Comparison of ENCODE assay signal across 14 mouse cellular contexts in genomic region chr5:72502778-72503177, GRCm38 (mm10). TPM values are rescaled to one million over a fixed set of nuclear protein-coding genes. Genes with fewer than 3 reads are reported as not detected.
DNase-seq lines count a peak whose midpoint lies in the region; ATAC-seq and TF ChIP-seq lines count a peak whose summit lies in the region.
"Had no signal": no experiment of that assay in that cellular context is flagged by ENCODE, and none has a peak within 500 bp of the region (broad histone marks: within the 10 kb centered on the region; RNA-seq: fewer than 3 reads in every experiment).

No protein-coding gene starts in this region.

- no peak for TF ChIP-seq CTCF in forebrain, postnatal 0 days (IDR thresholded peaks at IDR 0.05; ENCODE audit: low read depth)

- H3K36me3 ChIP-seq in forebrain, embryonic 14.5 days (ENCODE audit: control insufficient read depth, insufficient read depth, low read length) = no peaks in the 10 kb centered on the region
- H3K36me3 ChIP-seq in forebrain, postnatal 0 days (ENCODE audit: insufficient read depth) = no peaks in the 10 kb centered on the region
- H3K36me3 ChIP-seq in kidney, embryonic 14.5 days (ENCODE audit: control insufficient read depth, insufficient read depth, low read length) = no peaks in the 10 kb centered on the region
- no peaks in the 10 kb centered on the region for H3K36me3 ChIP-seq in neural tube, embryonic 11.5 days (ENCODE audit: control insufficient read depth, insufficient read depth, low read length)
- H3K36me3 ChIP-seq: liver, embryonic 12.5 days; neural tube, embryonic 12.5 days had no signal

- H3K9me3 ChIP-seq in forebrain, embryonic 14.5 days (replicated peaks; ENCODE audit: control insufficient read depth, low read length) = no peaks in the 10 kb centered on the region
- no peaks in the 10 kb centered on the region for H3K9me3 ChIP-seq in forebrain, postnatal 0 days (ENCODE audit: low read length)
- H3K9me3 ChIP-seq in kidney, embryonic 14.5 days (ENCODE audit: control insufficient read depth, low read length) = no peaks in the 10 kb centered on the region
- no peaks in the 10 kb centered on the region for H3K9me3 ChIP-seq in neural tube, embryonic 11.5 days (ENCODE audit: control insufficient read depth, low read length)
- H3K9me3 ChIP-seq: liver, embryonic 12.5 days; neural tube, embryonic 12.5 days had no signal

- H3K4me2 ChIP-seq in forebrain, embryonic 14.5 days (ENCODE audit: low read length) = no peak overlapping the region
- no peak overlapping the region for H3K4me2 ChIP-seq in forebrain, postnatal 0 days (ENCODE audit: low read depth)
- peak overlapping the region; percentile 63; the same call in 1 of the 2 replicates for H3K4me2 ChIP-seq in kidney, embryonic 14.5 days (replicated peaks; ENCODE audit: low read depth, low read length)
- peak overlapping the region; percentile 50; the same call in 1 of the 2 replicates for H3K4me2 ChIP-seq in neural tube, embryonic 11.5 days (ENCODE audit: low read depth)

- peak; percentile 3 for DNase-seq in forebrain, embryonic 14.5 days (ENCODE audit: low spot score)
- no peak for DNase-seq in forebrain, postnatal 0 days
- no peak for DNase-seq in kidney, adult 18-20 months
- DNase-seq in neural tube, embryonic 11.5 days (ENCODE audit: low spot score) = no peak
- DNase-seq in neural tube, embryonic 10.5 days (ENCODE audit: extremely low spot score, low spot score) = no peak
- DNase-seq in ovary, postnatal 14 days (ENCODE audit: low spot score) = no peak
- DNase-seq in cerebellum, adult 18-20 months = no peak
- DNase-seq: cerebellum, postnatal 25 days; right cerebral cortex, adult 18-20 months had no signal

- peaks cover 9% of the 10 kb centered on the region; the same call in 1 of the 2 replicates for H3K4me1 ChIP-seq in forebrain, embryonic 14.5 days (ENCODE audit: control insufficient read depth, insufficient read depth, low read length)
- peaks cover 7% of the 10 kb centered on the region; the same call in 1 of the 2 replicates for H3K4me1 ChIP-seq in forebrain, postnatal 0 days (ENCODE audit: insufficient read depth)
- 0 out of 2 replicates have a peak, but pooled peaks cover 5% of the 10 kb centered on the region for H3K4me1 ChIP-seq in kidney, embryonic 14.5 days (ENCODE audit: control insufficient read depth, insufficient read depth, low read length)
- peaks cover 7% of the 10 kb centered on the region for H3K4me1 ChIP-seq in neural tube, embryonic 11.5 days (ENCODE audit: control insufficient read depth, insufficient read depth, low read length)

- no peak overlapping the region for H3K9ac ChIP-seq in forebrain, embryonic 14.5 days (ENCODE audit: low read length)
- H3K9ac ChIP-seq in forebrain, postnatal 0 days = no peak overlapping the region
- no peak overlapping the region for H3K9ac ChIP-seq in kidney, embryonic 14.5 days (ENCODE audit: low read depth, low read length)
- no peak overlapping the region for H3K9ac ChIP-seq in neural tube, embryonic 11.5 days (ENCODE audit: low read length)
- H3K9ac ChIP-seq: liver, embryonic 12.5 days; neural tube, embryonic 12.5 days had no signal

- H3K27ac ChIP-seq in forebrain, embryonic 14.5 days (ENCODE audit: low read depth, low read length) = no peak overlapping the region
- H3K27ac ChIP-seq in forebrain, postnatal 0 days (ENCODE audit: low read depth, low read length) = no peak overlapping the region
- no peak overlapping the region for H3K27ac ChIP-seq in kidney, embryonic 14.5 days (ENCODE audit: low read depth, low read length)
- H3K27ac ChIP-seq in neural tube, embryonic 11.5 days (ENCODE audit: low read depth, low read length) = no peak overlapping the region
- H3K27ac ChIP-seq: liver, embryonic 12.5 days; neural tube, embryonic 12.5 days had no signal

- no peak overlapping the region for H3K4me3 ChIP-seq in forebrain, embryonic 14.5 days (ENCODE audit: low read depth, low read length)
- no peak overlapping the region for H3K4me3 ChIP-seq in forebrain, postnatal 0 days (ENCODE audit: low read depth, low read length)
- H3K4me3 ChIP-seq in kidney, embryonic 14.5 days (ENCODE audit: low read length) = 0 out of 2 replicates have a peak overlapping the region, but pooled peaks have one; percentile 40
- H3K4me3 ChIP-seq in neural tube, embryonic 11.5 days (ENCODE audit: low read depth, low read length) = no peak overlapping the region

- peaks cover 29% of the 10 kb centered on the region for H3K27me3 ChIP-seq in forebrain, embryonic 14.5 days (replicated peaks; ENCODE audit: control insufficient read depth, insufficient read depth, low read length)
- peaks cover 28% of the 10 kb centered on the region for H3K27me3 ChIP-seq in forebrain, postnatal 0 days (ENCODE audit: insufficient read depth, low read length)
- peaks cover 25% of the 10 kb centered on the region for H3K27me3 ChIP-seq in kidney, embryonic 14.5 days (ENCODE audit: control insufficient read depth, insufficient read depth, low read length)
- H3K27me3 ChIP-seq in neural tube, embryonic 11.5 days (ENCODE audit: control insufficient read depth, insufficient read depth, low read length) = peaks cover 23% of the 10 kb centered on the region

- 72% methylated on average over 8 of the region's 8 CpGs for WGBS in forebrain, embryonic 14.5 days
- WGBS in forebrain, postnatal 0 days = 71% methylated on average over 8 of the region's 8 CpGs
- 65% methylated on average over 8 of the region's 8 CpGs for WGBS in kidney, embryonic 14.5 days
- WGBS in neural tube, embryonic 11.5 days = 74% methylated on average over 8 of the region's 8 CpGs

- no peak for ATAC-seq in forebrain, embryonic 14.5 days
- no peak for ATAC-seq in forebrain, postnatal 0 days
- no peak for ATAC-seq in kidney, embryonic 14.5 days (ENCODE audit: low FRiP score, low TSS enrichment)
- ATAC-seq in neural tube, embryonic 11.5 days (ENCODE audit: insufficient read depth, low FRiP score, low TSS enrichment) = no peak
- ATAC-seq: liver, embryonic 12.5 days had no signal

RNA-seq across cellular contexts. Expression of gene Corin, which starts 1.5 kb away (rescaled TPM):
- polyA plus RNA-seq in forebrain, embryonic 14.5 days (2014; fragmentation: Nextera tagmentation; extraction: Ambion mirVana) = 0.51 TPM in 1 of 2 replicates, not detected in the other
- 0.08 and 0.29 TPM in 2 replicates for total RNA-seq in forebrain, postnatal 0 days (2014; rRNA removed)
- 0.06 and 0.10 TPM in 2 replicates for polyA plus RNA-seq in forebrain, postnatal 0 days (2015; fragmentation: Nextera tagmentation; extraction: Ambion mirVana)
- 1.8 and 3.5 TPM in 2 replicates for polyA plus RNA-seq in kidney, embryonic 14.5 days (2014; fragmentation: Nextera tagmentation; extraction: Ambion mirVana)
- polyA plus RNA-seq in neural tube, embryonic 11.5 days (2014; fragmentation: Nextera tagmentation; extraction: Ambion mirVana) = 4.6 and 7.0 TPM in 2 replicates
- total RNA-seq: megakaryocyte-erythroid progenitor cell, adult 5-6 weeks; MEL had no signal

RNA-seq across cellular contexts. Expression of gene Nfxl1, which starts 56.7 kb away (rescaled TPM):
- polyA plus RNA-seq in forebrain, embryonic 14.5 days (2014; fragmentation: Nextera tagmentation; extraction: Ambion mirVana) = 14.1 and 14.8 TPM in 2 replicates
- total RNA-seq in forebrain, postnatal 0 days (2014; rRNA removed) = 11.9 and 12.7 TPM in 2 replicates
- polyA plus RNA-seq in forebrain, postnatal 0 days (2015; fragmentation: Nextera tagmentation; extraction: Ambion mirVana) = 6.9 TPM in 2 replicates
- 17.0 and 31.0 TPM in 2 replicates for polyA plus RNA-seq in kidney, embryonic 14.5 days (2014; fragmentation: Nextera tagmentation; extraction: Ambion mirVana)
- polyA plus RNA-seq in neural tube, embryonic 11.5 days (2014; fragmentation: Nextera tagmentation; extraction: Ambion mirVana) = 24.1 and 26.2 TPM in 2 replicates

Comparison
In these comparisons a context has a peak if more than half of its experiments do, and no peak if none do; other contexts are left out.
1. H3K4me2 ChIP-seq: peak in kidney, embryonic 14.5 days (single experiment) and neural tube, embryonic 11.5 days (single experiment); none in forebrain, embryonic 14.5 days (single experiment) and forebrain, postnatal 0 days (single experiment).